Mouse (Mus musculus) retina, embryonic 14.5 days (tissue): ENCODE results near the gene Fscb.
A peak's percentile ranks its signal among the peaks of the same experiment; 100 is the strongest.

Experiments used
- DNase-seq: peaks from one replicate; pipeline ENCODE4 v3.0.0-alpha.2; 2015; ENCODE audit warnings: low spot score

Gene Fscb

DNA sequence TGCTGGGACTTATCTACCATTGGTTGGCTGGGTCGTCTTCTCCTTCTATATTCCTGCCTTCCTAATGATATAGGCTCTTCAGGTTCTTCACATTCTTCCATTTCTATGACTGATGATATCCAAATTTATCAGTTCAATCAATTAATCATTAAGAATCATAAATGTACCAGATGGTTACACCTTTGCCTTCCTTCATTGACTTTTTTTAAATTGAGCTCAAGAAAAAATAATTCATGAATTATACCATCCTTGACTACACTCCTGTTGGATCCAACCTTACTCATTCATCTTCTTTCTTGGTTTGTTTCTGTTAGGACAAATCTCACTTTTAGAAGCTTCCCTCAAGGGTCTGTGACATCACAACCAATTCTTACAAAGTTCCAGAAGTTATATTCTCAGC is at the start of gene Fscb:
Gene Fscb (minus strand): TSS at position 101 of the 400 bp plus-strand sequence.
- DNase-seq, result no peak

DNA sequence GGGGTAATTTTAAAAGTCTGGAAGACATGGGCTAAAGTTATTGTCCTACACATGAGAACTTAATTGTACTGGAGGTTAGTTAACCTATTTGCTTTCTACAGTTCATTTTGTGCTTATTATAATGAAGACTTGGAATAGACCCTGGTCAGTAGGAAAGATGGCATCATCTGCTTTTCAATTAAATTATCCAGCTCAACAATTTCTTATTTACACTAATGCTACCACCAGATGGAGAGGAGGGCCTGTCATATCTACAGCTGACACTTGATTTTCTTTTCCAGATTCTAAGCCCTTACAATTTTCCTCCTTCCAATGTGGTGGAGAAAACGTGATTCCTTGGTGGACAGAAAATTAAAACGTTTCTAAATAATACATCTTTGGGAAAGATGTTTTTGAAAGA is 42.3 kb upstream of the Fscb start:
- DNase-seq, result no peak

DNA sequence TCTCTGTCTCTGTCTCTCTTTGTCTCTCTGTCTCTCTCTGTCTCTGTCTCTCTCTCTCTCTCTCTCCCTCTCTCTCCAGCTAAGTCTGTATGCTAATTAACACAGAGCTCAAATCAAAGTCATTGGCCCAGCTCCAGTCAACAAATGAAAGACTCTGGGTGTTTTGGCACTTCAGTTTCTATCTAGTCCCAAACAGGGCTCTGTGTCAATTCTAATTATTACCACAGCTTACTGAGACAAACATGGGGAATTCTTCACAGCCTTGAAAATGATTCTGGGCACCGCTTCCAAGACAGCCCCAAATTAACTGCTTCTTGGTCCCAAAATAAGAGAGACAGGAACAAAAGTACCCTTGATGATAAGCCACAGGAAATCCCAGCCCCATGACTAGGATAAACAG is 38.9 kb upstream of the Fscb start:
- DNase-seq, result no peak

DNA sequence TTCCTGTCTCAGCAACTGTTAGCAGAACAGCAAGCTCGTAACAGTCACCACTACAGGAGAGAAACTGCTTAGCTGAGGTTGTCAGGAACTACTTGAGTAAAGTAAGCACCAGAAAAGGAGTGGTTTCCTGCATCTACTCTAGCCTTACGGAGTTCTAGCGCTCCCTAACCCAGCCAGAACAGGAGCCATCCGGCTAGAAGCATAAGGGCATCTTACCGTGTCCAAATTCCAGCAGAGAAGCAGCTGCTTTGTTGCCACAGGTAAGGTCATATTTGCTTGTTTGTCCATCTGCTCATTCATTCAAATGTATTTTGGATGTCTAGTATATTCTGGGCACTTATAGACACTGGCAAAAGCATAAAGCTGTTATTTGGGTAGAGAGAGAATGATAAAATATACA is 23.2 kb upstream of the Fscb start:
- DNase-seq, result no peak

DNA sequence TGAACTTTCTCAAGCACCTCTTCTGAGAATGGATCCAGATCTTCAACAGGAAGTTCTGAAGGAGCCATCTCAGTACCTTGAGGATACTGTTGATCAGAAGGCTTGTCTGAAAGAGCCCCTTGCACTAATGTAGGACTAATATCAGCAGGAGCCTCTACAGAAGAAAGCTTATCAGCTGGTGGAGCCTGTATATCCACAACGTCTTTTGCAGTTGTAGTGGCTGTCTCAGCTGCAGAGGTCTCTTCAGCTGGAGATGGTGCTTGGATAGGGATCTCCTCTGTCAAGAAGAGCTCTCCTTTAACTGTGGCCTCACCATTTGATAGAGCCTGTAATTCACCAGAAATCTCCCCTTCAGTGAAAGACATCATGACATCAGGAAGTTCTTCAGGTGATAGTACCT is 875 bp downstream of the Fscb start:
- DNase-seq, result no peak

DNA sequence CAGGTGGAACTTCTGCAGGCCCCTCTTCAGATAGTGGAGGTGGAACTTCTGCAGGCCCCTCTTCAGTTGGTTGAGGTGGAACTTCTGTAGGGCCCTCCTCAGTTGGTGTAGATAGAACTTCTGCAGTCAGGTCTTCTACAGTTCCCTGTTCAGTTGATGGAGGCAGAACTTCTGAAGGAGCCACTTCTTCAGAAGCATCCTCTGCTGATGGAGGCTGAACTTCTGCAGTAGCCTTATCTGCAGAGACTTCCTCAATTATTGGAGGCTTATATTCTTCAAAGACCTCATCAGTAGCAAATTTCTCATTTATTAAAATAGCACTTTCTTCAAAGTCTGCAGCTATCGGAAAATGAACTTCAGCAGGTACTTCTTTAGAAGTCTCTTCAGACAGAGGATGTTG is 1.4 kb downstream of the Fscb start:
- DNase-seq, result no peak

DNA sequence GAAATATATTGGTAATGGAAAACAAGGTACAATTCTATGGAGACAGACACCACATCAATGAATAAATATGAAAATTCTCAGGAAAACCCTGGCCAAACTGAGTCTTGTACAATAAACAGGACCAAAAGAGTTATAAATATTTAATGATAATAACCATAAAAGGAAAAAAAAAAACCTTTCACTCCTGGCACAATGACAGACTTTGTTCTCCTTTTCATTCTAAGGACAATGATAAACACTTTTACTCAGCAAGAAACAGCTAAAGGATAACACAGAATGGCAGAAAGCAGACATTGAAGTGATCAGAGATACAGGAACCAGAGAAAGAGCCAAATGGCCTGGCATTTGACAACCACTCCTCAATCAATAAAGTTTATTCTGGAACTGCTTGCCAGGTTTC is 19.3 kb downstream of the Fscb start:
- DNase-seq, result no peak

DNA sequence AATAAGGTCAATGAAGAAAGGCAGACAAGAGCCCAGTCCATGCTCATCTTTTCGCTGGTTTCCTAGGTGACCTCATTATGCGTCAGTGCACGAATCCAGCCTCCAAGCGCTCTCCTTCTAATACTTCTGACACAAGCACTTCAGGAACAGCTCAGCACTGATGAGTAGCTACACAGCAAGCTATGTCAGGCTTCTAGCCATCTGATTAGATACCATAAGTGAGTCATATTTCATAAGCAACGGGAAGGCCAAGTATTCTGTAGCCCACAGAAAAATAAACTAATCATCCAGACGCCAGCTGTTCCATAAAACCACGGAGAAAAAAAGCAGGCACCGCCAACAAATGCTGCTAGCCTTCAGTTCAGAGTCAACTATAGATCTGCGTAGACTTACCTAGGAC is 24.6 kb downstream of the Fscb start:
- DNase-seq, result peak; percentile 27

DNA sequence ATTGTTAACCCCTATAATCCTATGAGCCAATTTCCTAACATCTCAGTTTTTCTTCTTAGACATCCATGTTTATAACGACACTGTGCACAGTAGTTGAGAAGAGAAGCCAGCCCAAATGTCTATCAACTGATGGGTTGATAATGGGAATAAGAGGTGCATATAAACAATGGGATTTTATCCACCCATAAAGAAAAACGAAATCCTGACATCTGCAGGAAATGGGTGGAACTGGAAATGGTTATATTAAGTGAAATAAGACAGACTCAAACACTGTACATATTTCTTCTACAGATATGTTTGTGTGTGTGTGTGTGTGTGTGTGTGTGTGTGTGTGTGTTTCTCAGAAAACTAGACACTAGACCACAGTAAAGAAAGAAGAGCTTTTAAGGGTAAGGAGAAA is 37.8 kb downstream of the Fscb start:
- no peak for DNase-seq
